8 mouse cellular contexts compared by ENCODE assay signal in genomic region chr15:59783782-59784555, GRCm38 (mm10).
DNase-seq lines count a peak whose midpoint lies in the region; ATAC-seq and TF ChIP-seq lines count a peak whose summit lies in the region.

No protein-coding gene starts in this region.

- intact Hi-C loops in left cerebral cortex, postnatal 25 days (cut with DNase I) = no loop called here

- TF ChIP-seq POLR2A in liver, adult 2 months (IDR thresholded peaks at IDR 0.05; ENCODE audit: extremely low read depth, insufficient read depth, low read length) = no peak

- H3K4me3 ChIP-seq in forebrain, embryonic 14.5 days (ENCODE audit: low read depth, low read length) = no peak overlapping the region
- peak overlapping the region; percentile 15; the same call in 1 of the 2 replicates for H3K4me3 ChIP-seq in hindbrain, embryonic 13.5 days
- no peak overlapping the region for H3K4me3 ChIP-seq in liver, adult 2 months (ENCODE audit: insufficient read depth, low read depth, low read length)
- 0 out of 2 replicates have a peak overlapping the region, but pooled peaks have one; percentile 6 for H3K4me3 ChIP-seq in midbrain, postnatal 0 days (ENCODE audit: low read depth, low read length)

- 8% methylated on average over 22 of the region's 22 CpGs for WGBS in forebrain, embryonic 14.5 days
- 12% methylated on average over 22 of the region's 22 CpGs for WGBS in hindbrain, embryonic 13.5 days
- WGBS in liver, adult 2 months = 11% methylated on average over 22 of the region's 22 CpGs
- WGBS in midbrain, postnatal 0 days = 16% methylated on average over 22 of the region's 22 CpGs

- ATAC-seq in forebrain, embryonic 14.5 days = peak; percentile 62; the same call in 1 of the 2 replicates
- peak; percentile 41 for ATAC-seq in hindbrain, embryonic 13.5 days (ENCODE audit: low FRiP score)
- peak; percentile 10; the same call in 1 of the 2 replicates for ATAC-seq in midbrain, postnatal 0 days (ENCODE audit: low FRiP score)

- H3K27me3 ChIP-seq in forebrain, embryonic 14.5 days (replicated peaks; ENCODE audit: control insufficient read depth, insufficient read depth, low read length) = no peaks in the 10 kb centered on the region
- 0 out of 2 replicates have a peak, but pooled peaks cover 6% of the 10 kb centered on the region for H3K27me3 ChIP-seq in hindbrain, embryonic 13.5 days
- no peaks in the 10 kb centered on the region for H3K27me3 ChIP-seq in liver, adult 2 months (ENCODE audit: control insufficient read depth, insufficient read depth, low read length)
- no peaks in the 10 kb centered on the region; the same call in 1 of the 2 replicates for H3K27me3 ChIP-seq in midbrain, postnatal 0 days (ENCODE audit: insufficient read depth, low read length)

- H3K9ac ChIP-seq in forebrain, embryonic 14.5 days (ENCODE audit: low read length) = peak overlapping the region; percentile 30
- peak overlapping the region; percentile 53; the same call in 1 of the 2 replicates for H3K9ac ChIP-seq in hindbrain, embryonic 13.5 days
- H3K9ac ChIP-seq in liver, adult 2 months (ENCODE audit: low read depth, low read length) = peak overlapping the region; percentile 46
- no peak overlapping the region for H3K9ac ChIP-seq in midbrain, postnatal 0 days (replicated peaks; ENCODE audit: low read length, poor library complexity, severe bottlenecking)

- no peak overlapping the region for H3K27ac ChIP-seq in forebrain, embryonic 14.5 days (ENCODE audit: low read depth, low read length)
- peak overlapping the region; percentile 30; the same call in 1 of the 2 replicates for H3K27ac ChIP-seq in hindbrain, embryonic 13.5 days
- H3K27ac ChIP-seq in liver, adult 2 months (replicated peaks; ENCODE audit: insufficient read depth, low read depth, low read length) = peak overlapping the region; percentile 98
- H3K27ac ChIP-seq in midbrain, postnatal 0 days (ENCODE audit: low read depth, low read length) = no peak overlapping the region

- peaks cover 9% of the 10 kb centered on the region; the same call in 1 of the 2 replicates for H3K4me1 ChIP-seq in forebrain, embryonic 14.5 days (ENCODE audit: control insufficient read depth, insufficient read depth, low read length)
- H3K4me1 ChIP-seq in hindbrain, embryonic 13.5 days (replicated peaks) = peaks cover 19% of the 10 kb centered on the region
- peaks cover 20% of the 10 kb centered on the region for H3K4me1 ChIP-seq in liver, adult 2 months (ENCODE audit: control insufficient read depth, insufficient read depth, low read length)
- H3K4me1 ChIP-seq in midbrain, postnatal 0 days (ENCODE audit: insufficient read depth, low read length) = no peaks in the 10 kb centered on the region

- no peak for TF ChIP-seq CTCF in liver, adult 2 months (IDR thresholded peaks at IDR 0.05; ENCODE audit: low read depth, low read length)
- no peak for TF ChIP-seq CTCF in midbrain, postnatal 0 days (IDR thresholded peaks at IDR 0.05)

- H3K9me3 ChIP-seq in forebrain, embryonic 14.5 days (replicated peaks; ENCODE audit: control insufficient read depth, low read length) = no peaks in the 10 kb centered on the region
- 0 out of 2 replicates have a peak, but pooled peaks cover 3% of the 10 kb centered on the region for H3K9me3 ChIP-seq in hindbrain, embryonic 13.5 days
- no peaks in the 10 kb centered on the region for H3K9me3 ChIP-seq in midbrain, postnatal 0 days (ENCODE audit: low read length)

- no peaks in the 10 kb centered on the region for H3K36me3 ChIP-seq in forebrain, embryonic 14.5 days (ENCODE audit: control insufficient read depth, insufficient read depth, low read length)
- no peaks in the 10 kb centered on the region for H3K36me3 ChIP-seq in hindbrain, embryonic 13.5 days
- no peaks in the 10 kb centered on the region for H3K36me3 ChIP-seq in liver, adult 2 months (ENCODE audit: control insufficient read depth, insufficient read depth, low read length)
- H3K36me3 ChIP-seq in midbrain, postnatal 0 days (ENCODE audit: insufficient read depth, low read length) = no peaks in the 10 kb centered on the region

- DNase-seq in layer of hippocampus, postnatal 14 days (ENCODE audit: low spot score in 2 of 2) = peak; percentile 3 to 8
- DNase-seq in layer of hippocampus, adult 8-10 months (ENCODE audit: low spot score in 2 of 2) = no peak
- DNase-seq in forebrain, embryonic 14.5 days (ENCODE audit: low spot score) = peak; percentile 67
- peak; percentile 95 for DNase-seq in liver, adult 2 months (ENCODE audit: extremely low read depth, low read depth, low spot score)
- peak; percentile 46 for DNase-seq in midbrain, postnatal 0 days (ENCODE audit: low spot score)
- DNase-seq in left cerebral cortex, postnatal 25 days (ENCODE audit: low spot score in 2 of 2) = no peak
- DNase-seq in right cerebral cortex, postnatal 10 days (ENCODE audit: low spot score in 2 of 2) = no peak

- no peaks in the 10 kb centered on the region for H3K79me2 ChIP-seq in liver, adult 2 months (ENCODE audit: control insufficient read depth, insufficient read depth, low read length)

- peak overlapping the region; percentile 39 for H3K4me2 ChIP-seq in forebrain, embryonic 14.5 days (ENCODE audit: low read length)
- peak overlapping the region; percentile 48 for H3K4me2 ChIP-seq in hindbrain, embryonic 13.5 days
- H3K4me2 ChIP-seq in midbrain, postnatal 0 days (ENCODE audit: low read depth, low read length, poor library complexity, severe bottlenecking) = peak overlapping the region; percentile 28

Comparison
In these comparisons a context has a peak if more than half of its experiments do, and no peak if none do; other contexts are left out.
1. DNase-seq: peak in layer of hippocampus, postnatal 14 days (2 of 2), forebrain, embryonic 14.5 days (single experiment), liver, adult 2 months (single experiment) and midbrain, postnatal 0 days (single experiment); none in layer of hippocampus, adult 8-10 months (0 of 2), left cerebral cortex, postnatal 25 days (0 of 2) and right cerebral cortex, postnatal 10 days (0 of 2).
2. ATAC-seq: peak in every context shown above with its lines; median percentile 62 in forebrain, embryonic 14.5 days; 41 in hindbrain, embryonic 13.5 days; 10 in midbrain, postnatal 0 days.
3. H3K27ac ChIP-seq: peak in hindbrain, embryonic 13.5 days (single experiment) and liver, adult 2 months (single experiment); none in forebrain, embryonic 14.5 days (single experiment) and midbrain, postnatal 0 days (single experiment).
4. H3K4me3 ChIP-seq: peak in hindbrain, embryonic 13.5 days (single experiment) and midbrain, postnatal 0 days (single experiment); none in forebrain, embryonic 14.5 days (single experiment) and liver, adult 2 months (single experiment).
5. Peak in every context shown above with its lines, with median percentiles within 50 percentile points of each other: H3K4me2 ChIP-seq.